Mouse (Mus musculus) liver, embryonic 11.5 days (tissue): ENCODE data around the gene Snx13. TPM values are rescaled to one million over a fixed set of nuclear protein-coding genes. Genes with fewer than 3 reads are reported as not detected.

Experiments
- ATAC-seq: fragments of 200-750 bp; cut with Nextera tagmentation; replicated peaks from 2 replicates; pipeline ENCODE4 v1.8.0; 2017; ENCODE audit warnings: moderate number of reproducible peaks, mild to moderate bottlenecking, moderate TSS enrichment, moderate library complexity; ENCODE audit not compliant: low FRiP score
- DNase-seq: peaks from one replicate; pipeline ENCODE4 v3.0.0-alpha.2; 2017; ENCODE audit warnings: low spot score
- H3K27ac ChIP-seq: fragments of 300-500 bp; sonication (generic); 2 replicates; pipeline ENCODE4 v1.5.1; 2014; ENCODE audit warnings: mild to moderate bottlenecking, low read depth, low read length, control low read depth
- H3K27me3 ChIP-seq: fragments of 300-500 bp; sonication (generic); replicated peaks from 2 replicates; pipeline ENCODE4 v1.6.1; 2014; ENCODE audit warnings: low read length, mixed read lengths; ENCODE audit not compliant: control insufficient read depth, insufficient read depth
- H3K36me3 ChIP-seq: fragments of 300-500 bp; sonication (generic); 2 replicates; pipeline ENCODE4 v1.6.1; 2014; ENCODE audit warnings: mild to moderate bottlenecking, low read length, moderate library complexity, mixed read lengths; ENCODE audit not compliant: control insufficient read depth, insufficient read depth
- H3K4me1 ChIP-seq: fragments of 300-500 bp; sonication (generic); replicated peaks from 2 replicates; pipeline ENCODE4 v1.6.1; 2014; ENCODE audit warnings: low read length, mixed read lengths; ENCODE audit not compliant: control insufficient read depth, insufficient read depth
- H3K4me2 ChIP-seq: fragments of 300-500 bp; sonication (generic); 2 replicates; pipeline ENCODE4 v1.6.1; 2014; ENCODE audit warnings: mild to moderate bottlenecking, control low read depth, moderate library complexity
- H3K4me3 ChIP-seq: fragments of 300-500 bp; sonication (generic); 2 replicates; pipeline ENCODE4 v1.5.1; 2014; ENCODE audit warnings: low read depth, low read length, control low read depth
- H3K9ac ChIP-seq: fragments of 300-500 bp; sonication (generic); 2 replicates; pipeline ENCODE4 v1.6.1; 2014; ENCODE audit warnings: low read depth, low read length, control low read depth
- H3K9me3 ChIP-seq: fragments of 300-500 bp; sonication (generic); 2 replicates; pipeline ENCODE4 v1.6.1; 2016; ENCODE audit warnings: low read length, inconsistent platforms, mixed read lengths; ENCODE audit not compliant: control insufficient read depth
- WGBS: fragments of 180-500 bp; shearing (Covaris S2); extraction: QIAGEN DNeasy Blood & Tissue Kit; methylation state at CpG from one replicate; pipeline ENCODE4 v1.1.7; 2014; 5-methylcytosine and 5-hydroxymethylcytosine counted together
- polyA plus RNA-seq: library from polyadenylated mRNA; unstranded; fragments of >200 nt; fragmentation: Nextera tagmentation; extraction: Ambion mirVana; gene quantifications from 2 replicates; pipeline ENCODE4 v1.2.1, GENCODE M21; 2014

Gene Snx13
- polyA plus RNA-seq, 1 experiment from 2014 or later = 13.9 TPM

DNA sequence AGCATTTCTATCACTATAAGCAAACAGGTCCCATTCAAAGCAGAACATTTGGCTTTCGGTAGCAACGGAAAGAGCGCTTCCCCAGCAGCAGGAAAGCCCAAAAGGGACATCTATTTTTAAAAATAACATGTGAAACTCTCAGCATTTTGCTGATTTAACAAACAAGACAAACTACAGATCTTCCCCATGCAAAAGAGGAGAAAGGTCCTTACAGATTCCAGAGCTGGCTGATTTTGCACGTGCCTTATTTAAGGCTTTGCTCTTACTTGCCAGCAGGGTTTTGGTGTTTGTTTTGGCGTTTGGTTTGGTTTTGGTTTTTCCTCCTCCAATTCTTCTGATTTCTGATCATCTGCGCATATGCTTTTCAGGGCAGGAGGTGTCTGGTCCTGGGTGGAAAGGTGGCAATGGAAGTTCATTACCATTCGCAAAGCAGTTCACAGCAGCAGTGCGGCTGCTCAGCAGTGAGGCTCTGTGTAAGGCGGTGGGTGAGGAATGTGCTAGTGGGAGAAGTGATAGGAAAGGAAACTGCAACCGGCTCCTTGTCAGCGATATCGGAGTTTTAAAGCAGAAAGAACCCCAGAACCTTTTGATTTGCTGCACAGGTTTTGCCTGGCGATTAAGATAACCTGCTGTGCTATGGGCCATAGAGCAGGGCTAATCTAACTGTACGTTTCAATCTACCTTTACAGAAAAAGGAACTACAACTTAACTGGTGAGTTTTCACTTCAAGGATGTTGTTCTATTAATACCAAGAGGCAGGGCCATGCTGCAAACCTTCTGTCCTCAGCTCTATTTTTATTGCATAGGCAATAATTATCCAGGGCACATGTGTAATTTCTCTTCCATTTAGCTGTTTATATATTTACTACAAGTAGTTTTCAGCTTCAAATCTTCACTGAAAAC lies 8.1 kb upstream of the Snx13 start:
- DNase-seq (peak; percentile 42), ATAC-seq (0 out of 2 replicates have a peak, but pooled peaks have one; percentile 36)
- no peaks in the 10 kb centered on the region for H3K4me1 ChIP-seq
- peak overlapping the region; percentile 24; the same call in 1 of the 2 replicates for H3K4me3 ChIP-seq
- no peak overlapping the region for H3K9ac ChIP-seq
- H3K36me3 ChIP-seq = no peaks in the 10 kb centered on the region
- no peak overlapping the region for H3K27ac ChIP-seq
- peak overlapping the region; percentile 50 for H3K4me2 ChIP-seq
- WGBS = 14% methylated on average over 14 of the region's 14 CpGs
- no peaks in the 10 kb centered on the region for H3K27me3 ChIP-seq
- no peaks in the 10 kb centered on the region for H3K9me3 ChIP-seq

GRCm38 (mm10) chr12:35039571-35039936 lies 7.4 kb upstream of the Snx13 start:
- Histone ChIP-seq H3K4me1 (no peaks in the 10 kb centered on the region), H3K36me3 (no peaks in the 10 kb centered on the region), H3K27me3 (no peaks in the 10 kb centered on the region), H3K27ac (no peak overlapping the region), H3K9ac (no peak overlapping the region), H3K4me3 (no peak overlapping the region), H3K9me3 (no peaks in the 10 kb centered on the region), H3K4me2 (no peak overlapping the region; the same call in 1 of the 2 replicates)
- ATAC-seq (no peak), DNase-seq (no peak)
- 69% methylated on average over 5 of the region's 5 CpGs for WGBS

GRCm38 (mm10) chr12:35041964-35042363 lies 5.0 kb upstream of the Snx13 start:
- Histone ChIP-seq H3K9ac (no peak overlapping the region), H3K36me3 (no peaks in the 10 kb centered on the region), H3K4me2 (no peak overlapping the region), H3K9me3 (no peaks in the 10 kb centered on the region), H3K4me3 (no peak overlapping the region), H3K27ac (no peak overlapping the region), H3K27me3 (no peaks in the 10 kb centered on the region), H3K4me1 (peaks cover 2% of the 10 kb centered on the region; the same call in 1 of the 2 replicates)
- WGBS = 72% methylated on average over 8 of the region's 8 CpGs
- ATAC-seq = no peak
- DNase-seq = no peak

GRCm38 (mm10) chr12:35046310-35046998 lies 532 bp upstream of the Snx13 start:
- 2% methylated on average over 36 of the region's 36 CpGs for WGBS
- H3K9ac ChIP-seq = peak overlapping the region; percentile 93
- no peaks in the 10 kb centered on the region for H3K36me3 ChIP-seq
- ATAC-seq (peak; percentile 81), DNase-seq (no peak)
- peak overlapping the region; percentile 87 for H3K4me2 ChIP-seq
- H3K27me3 ChIP-seq = no peaks in the 10 kb centered on the region
- H3K9me3 ChIP-seq = no peaks in the 10 kb centered on the region
- H3K4me1 ChIP-seq = peaks cover 7% of the 10 kb centered on the region
- H3K4me3 ChIP-seq = peak overlapping the region; percentile 94
- H3K27ac ChIP-seq = peak overlapping the region; percentile 79

- Histone ChIP-seq H3K9ac (peak overlapping the region; percentile 93), H3K4me1 (peaks cover 9% of the 10 kb centered on the region), H3K9me3 (no peaks in the 10 kb centered on the region), H3K27ac (peak overlapping the region; percentile 79), H3K4me2 (peak overlapping the region; percentile 87), H3K4me3 (peak overlapping the region; percentile 94), H3K36me3 (no peaks in the 10 kb centered on the region), H3K27me3 (no peaks in the 10 kb centered on the region)
- DNase-seq (peak; percentile 68), ATAC-seq (peak; percentile 72)
- 1% methylated on average over 65 of the region's 65 CpGs for WGBS
These were observed 587 bp downstream of the Snx13 start for GRCm38 (mm10) chr12:35047320-35048225.

GRCm38 (mm10) chr12:35048891-35049290 lies 1.9 kb downstream of the Snx13 start:
- no peak for ATAC-seq
- Histone ChIP-seq H3K27me3 (no peaks in the 10 kb centered on the region), H3K9ac (no peak overlapping the region), H3K9me3 (no peaks in the 10 kb centered on the region), H3K4me3 (no peak overlapping the region), H3K27ac (no peak overlapping the region), H3K4me1 (peaks cover 10% of the 10 kb centered on the region), H3K4me2 (peak overlapping the region; percentile 18; the same call in 1 of the 2 replicates), H3K36me3 (no peaks in the 10 kb centered on the region)
- 75% methylated on average over 3 of the region's 3 CpGs for WGBS
- DNase-seq = no peak

DNA sequence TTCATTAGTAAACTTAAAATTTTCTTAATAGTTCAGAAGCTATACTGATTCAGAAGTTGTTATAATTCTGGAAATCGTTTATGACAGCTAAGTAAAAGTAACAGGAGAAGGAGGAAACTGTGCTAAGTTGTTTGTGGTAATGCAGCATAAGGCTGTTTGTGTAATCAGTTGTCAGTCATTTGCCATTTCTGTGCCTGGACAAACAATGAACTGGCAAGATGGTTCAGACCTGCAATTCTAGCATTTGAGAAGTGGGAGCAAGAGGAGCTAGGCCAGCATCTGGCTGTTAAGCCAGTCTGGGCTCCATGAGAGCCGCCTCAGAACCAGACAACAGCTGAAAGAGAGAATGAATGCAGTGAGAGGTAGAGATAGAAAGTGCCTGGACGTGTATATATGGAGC lies 3.5 kb downstream of the Snx13 start:
- H3K36me3 ChIP-seq = no peaks in the 10 kb centered on the region
- H3K4me3 ChIP-seq = no peak overlapping the region
- no peaks in the 10 kb centered on the region for H3K27me3 ChIP-seq
- no peak for ATAC-seq
- no peaks in the 10 kb centered on the region for H3K9me3 ChIP-seq
- H3K4me2 ChIP-seq = no peak overlapping the region
- H3K27ac ChIP-seq = no peak overlapping the region
- WGBS = 77% methylated on average over 3 of the region's 3 CpGs
- peaks cover 9% of the 10 kb centered on the region; the same call in 1 of the 2 replicates for H3K4me1 ChIP-seq
- H3K9ac ChIP-seq = no peak overlapping the region
- no peak for DNase-seq
